Mouse (Mus musculus): ENCODE results near the gene Entpd6.
A peak's percentile ranks its signal among the peaks of the same experiment; 100 is the strongest.

Gene Entpd6

GRCm38 (mm10) chr2:150748854-150749253 lies at the start of gene Entpd6:
Gene Entpd6, plus strand, starts transcription at chr2:150749042.
- DNase-seq (ENCODE audit: low spot score in 2 of 2): peak; percentile 91 to 92

GRCm38 (mm10) chr2:150712167-150712674 lies 36.6 kb upstream of the Entpd6 start:
- no peak for DNase-seq (ENCODE audit: low spot score in 2 of 2)

GRCm38 (mm10) chr2:150735756-150736576 lies 12.9 kb upstream of the Entpd6 start:
- no peak for DNase-seq (ENCODE audit: low spot score in 2 of 2)

GRCm38 (mm10) chr2:150737881-150738280 lies 11.0 kb upstream of the Entpd6 start:
- no peak for DNase-seq (ENCODE audit: low spot score in 2 of 2)

- DNase-seq (ENCODE audit: low spot score in 2 of 2): no peak
These were observed 8.5 kb upstream of the Entpd6 start for GRCm38 (mm10) chr2:150740145-150740841.

- no peak for DNase-seq (ENCODE audit: low spot score in 2 of 2)
These were observed 7.4 kb upstream of the Entpd6 start for GRCm38 (mm10) chr2:150741405-150741804.

GRCm38 (mm10) chr2:150745016-150745415 lies 3.8 kb upstream of the Entpd6 start:
- DNase-seq (ENCODE audit: low spot score in 2 of 2): no peak

GRCm38 (mm10) chr2:150749283-150749682 lies 441 bp downstream of the Entpd6 start:
- no peak for DNase-seq (ENCODE audit: low spot score in 2 of 2)

- DNase-seq (ENCODE audit: low spot score in 2 of 2): no peak
These were observed 1.5 kb downstream of the Entpd6 start for GRCm38 (mm10) chr2:150750129-150750979.

GRCm38 (mm10) chr2:150755016-150755415 lies 6.2 kb downstream of the Entpd6 start:
- DNase-seq (ENCODE audit: low spot score in 2 of 2): no peak

- DNase-seq (ENCODE audit: low spot score in 2 of 2): no peak
These were observed 12.6 kb downstream of the Entpd6 start for GRCm38 (mm10) chr2:150761476-150761875.

- DNase-seq (ENCODE audit: low spot score in 2 of 2): no peak
These were observed 16.8 kb downstream of the Entpd6 start for GRCm38 (mm10) chr2:150765619-150766018.

- no peak for DNase-seq (ENCODE audit: low spot score in 2 of 2)
These were observed 17.4 kb downstream of the Entpd6 start for GRCm38 (mm10) chr2:150766083-150766862.

GRCm38 (mm10) chr2:150768678-150769077 lies 19.8 kb downstream of the Entpd6 start:
- no peak for DNase-seq (ENCODE audit: low spot score in 2 of 2)

GRCm38 (mm10) chr2:150770747-150771146 lies 21.9 kb downstream of the Entpd6 start:
- DNase-seq (ENCODE audit: low spot score in 2 of 2): peak; percentile 80 to 88

GRCm38 (mm10) chr2:150771169-150771568 lies 22.3 kb downstream of the Entpd6 start:
- DNase-seq (ENCODE audit: low spot score in 2 of 2): no peak

- DNase-seq (ENCODE audit: low spot score in 2 of 2): no peak
These were observed 23.2 kb downstream of the Entpd6 start for GRCm38 (mm10) chr2:150771996-150772395.

- no peak for DNase-seq (ENCODE audit: low spot score in 2 of 2)
These were observed 23.8 kb downstream of the Entpd6 start for GRCm38 (mm10) chr2:150772466-150773119.

- DNase-seq (ENCODE audit: low spot score in 2 of 2): no peak
These were observed 34.0 kb downstream of the Entpd6 start for GRCm38 (mm10) chr2:150782801-150783200.

Measured in urinary bladder, postnatal 4 days (tissue).